Comparison of ENCODE assay signal across 11 mouse cellular contexts in the genomic region with DNA sequence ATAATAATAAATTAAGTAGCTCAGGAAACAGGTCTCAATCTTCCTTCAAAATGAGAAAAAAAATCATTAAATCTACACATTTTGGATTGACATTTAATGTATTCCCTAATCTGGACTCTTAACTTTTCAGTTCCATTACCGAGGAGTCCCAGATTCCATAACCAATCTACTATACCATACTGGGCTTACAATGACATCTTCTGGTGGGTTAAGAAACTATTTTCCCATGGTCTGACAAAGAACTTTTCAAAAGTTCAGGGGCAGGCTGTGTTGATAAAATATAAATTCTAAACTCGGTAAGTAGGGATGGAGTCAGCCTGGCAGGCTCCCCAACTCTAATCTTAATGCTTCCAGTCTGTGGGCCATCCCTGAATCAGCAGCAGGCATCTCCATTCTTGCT. TPM values are rescaled to one million over a fixed set of nuclear protein-coding genes. Genes with fewer than 3 reads are reported as not detected.
A peak's percentile ranks its signal among the peaks of the same experiment; 100 is the strongest.
DNase-seq lines count a peak whose midpoint lies in the region; ATAC-seq and TF ChIP-seq lines count a peak whose summit lies in the region.
"Had no signal": no experiment of that assay in that cellular context is flagged by ENCODE, and none has a peak within 500 bp of the region (broad histone marks: within the 10 kb centered on the region; RNA-seq: fewer than 3 reads in every experiment).

No protein-coding gene starts in this region.

- H3K36me3 ChIP-seq in forebrain, embryonic 11.5 days (ENCODE audit: control insufficient read depth, insufficient read depth, low read length): no peaks in the 10 kb centered on the region
- H3K36me3 ChIP-seq in forebrain, postnatal 0 days (ENCODE audit: insufficient read depth): 0 out of 2 replicates have a peak, but pooled peaks cover under 1% of the 10 kb centered on the region
- H3K36me3 ChIP-seq in lung, embryonic 15.5 days: no peaks in the 10 kb centered on the region
- peaks cover 14% of the 10 kb centered on the region; the same call in 1 of the 2 replicates for H3K36me3 ChIP-seq in liver, embryonic 15.5 days (replicated peaks)

- 0 out of 2 replicates have a peak, but pooled peaks cover 2% of the 10 kb centered on the region for H3K4me1 ChIP-seq in forebrain, embryonic 11.5 days (replicated peaks; ENCODE audit: control insufficient read depth, insufficient read depth, low read length)
- H3K4me1 ChIP-seq in forebrain, postnatal 0 days (ENCODE audit: insufficient read depth): peaks cover 8% of the 10 kb centered on the region; the same call in 1 of the 2 replicates
- H3K4me1 ChIP-seq in lung, embryonic 15.5 days: peaks cover 17% of the 10 kb centered on the region
- H3K4me1 ChIP-seq in liver, embryonic 15.5 days (replicated peaks): peaks cover 20% of the 10 kb centered on the region

- no peak overlapping the region for H3K4me2 ChIP-seq in forebrain, embryonic 11.5 days (ENCODE audit: low read depth, low read length, severe bottlenecking)
- H3K4me2 ChIP-seq in forebrain, postnatal 0 days (ENCODE audit: low read depth): no peak overlapping the region
- peak overlapping the region; percentile 80 for H3K4me2 ChIP-seq in lung, embryonic 15.5 days
- peak overlapping the region; percentile 78 for H3K4me2 ChIP-seq in liver, embryonic 15.5 days

- TF ChIP-seq CTCF in forebrain, postnatal 0 days (IDR thresholded peaks at IDR 0.05; ENCODE audit: low read depth): no peak

- no peak overlapping the region for H3K9ac ChIP-seq in forebrain, embryonic 11.5 days (ENCODE audit: low read length)
- H3K9ac ChIP-seq in forebrain, postnatal 0 days: no peak overlapping the region
- 0 out of 2 replicates have a peak overlapping the region, but pooled peaks have one; percentile 1 for H3K9ac ChIP-seq in lung, embryonic 15.5 days
- H3K9ac ChIP-seq in liver, embryonic 15.5 days: 0 out of 2 replicates have a peak overlapping the region, but pooled peaks have one; percentile 10

- WGBS in forebrain, embryonic 11.5 days: 51% methylated on average over 2 of the region's 2 CpGs
- 33% methylated on average over 2 of the region's 2 CpGs for WGBS in forebrain, postnatal 0 days
- 23% methylated on average over 2 of the region's 2 CpGs for WGBS in lung, embryonic 15.5 days
- whole genome bisulfite sequencing in liver, embryonic 15.5 days (ENCODE audit: insufficient replicate concordance): 34% methylated on average over 2 of the region's 2 CpGs

- ATAC-seq in forebrain, embryonic 11.5 days (replicated peaks; ENCODE audit: low FRiP score): no peak
- no peak for ATAC-seq in forebrain, postnatal 0 days
- ATAC-seq in lung, embryonic 15.5 days (ENCODE audit: borderline replicate concordance, extremely low read depth, low FRiP score, low TSS enrichment): no peak
- ATAC-seq in liver, embryonic 15.5 days (ENCODE audit: insufficient read depth): no peak

- H3K27me3 ChIP-seq in forebrain, embryonic 11.5 days (ENCODE audit: control insufficient read depth, insufficient read depth, low read length): no peaks in the 10 kb centered on the region
- H3K27me3 ChIP-seq in forebrain, postnatal 0 days (ENCODE audit: insufficient read depth, low read length): no peaks in the 10 kb centered on the region
- H3K27me3 ChIP-seq in lung, embryonic 15.5 days: no peaks in the 10 kb centered on the region
- H3K27me3 ChIP-seq in liver, embryonic 15.5 days: no peaks in the 10 kb centered on the region

- no peak overlapping the region for H3K27ac ChIP-seq in forebrain, embryonic 11.5 days (ENCODE audit: low read depth, low read length)
- no peak overlapping the region for H3K27ac ChIP-seq in forebrain, postnatal 0 days (ENCODE audit: low read depth, low read length)
- no peak overlapping the region for H3K27ac ChIP-seq in lung, embryonic 15.5 days
- no peak overlapping the region for H3K27ac ChIP-seq in liver, embryonic 15.5 days (replicated peaks)

- 0 out of 2 replicates have a peak overlapping the region, but pooled peaks have one; percentile 63 for H3K4me3 ChIP-seq in forebrain, embryonic 11.5 days (ENCODE audit: low read depth, low read length)
- H3K4me3 ChIP-seq in forebrain, postnatal 0 days (ENCODE audit: low read depth, low read length): no peak overlapping the region
- H3K4me3 ChIP-seq in lung, embryonic 15.5 days: peak overlapping the region; percentile 85
- H3K4me3 ChIP-seq in liver, embryonic 15.5 days (replicated peaks): peak overlapping the region; percentile 89

- no peaks in the 10 kb centered on the region for H3K9me3 ChIP-seq in forebrain, embryonic 11.5 days (ENCODE audit: control insufficient read depth, low read length)
- no peaks in the 10 kb centered on the region for H3K9me3 ChIP-seq in forebrain, postnatal 0 days (ENCODE audit: low read length)
- no peaks in the 10 kb centered on the region for H3K9me3 ChIP-seq in lung, embryonic 15.5 days
- no peaks in the 10 kb centered on the region for H3K9me3 ChIP-seq in liver, embryonic 15.5 days (replicated peaks)

- DNase-seq in forebrain, embryonic 11.5 days (ENCODE audit: low spot score): no peak
- no peak for DNase-seq in forebrain, postnatal 0 days
- DNase-seq in lung, postnatal 14 days: no peak
- peak; percentile 30 for DNase-seq in adipocyte (ENCODE audit: low spot score)
- no peak for DNase-seq in right cerebral cortex, postnatal 10 days (ENCODE audit: low spot score in 2 of 2)
- DNase-seq in layer of hippocampus, adult 18-20 months (ENCODE audit: low spot score in 2 of 2): no peak
- DNase-seq: kidney, adult 8-10 months; right cerebral cortex, postnatal 25 days had no signal

RNA-seq across cellular contexts. Expression of a gene that starts 1.4 kb away (rescaled TPM):
- polyA plus RNA-seq in forebrain, embryonic 11.5 days (2014; fragmentation: Nextera tagmentation; extraction: Ambion mirVana): 42.9 and 44.5 TPM in 2 replicates
- 5.6 and 6.9 TPM in 2 replicates for total RNA-seq in forebrain, postnatal 0 days (2014; rRNA removed)
- 7.5 and 9.0 TPM in 2 replicates for polyA plus RNA-seq in forebrain, postnatal 0 days (2015; fragmentation: Nextera tagmentation; extraction: Ambion mirVana)
- polyA plus RNA-seq in lung, embryonic 15.5 days (2015; fragmentation: Nextera tagmentation; extraction: Ambion mirVana): 32.0 and 36.2 TPM in 2 replicates
- polyA plus RNA-seq in liver, embryonic 15.5 days (2015; fragmentation: Nextera tagmentation; extraction: Ambion mirVana): 17.3 and 22.7 TPM in 2 replicates
- 1 to 10 TPM in 1 of 2 experiments, under 1 TPM in 1; 0.52 to 1.3 TPM for total RNA-seq in layer of hippocampus, adult 18-20 months (2021)

RNA-seq across cellular contexts. Expression of a gene that starts 1.7 kb away (rescaled TPM):
- 22.8 and 23.4 TPM in 2 replicates for polyA plus RNA-seq in forebrain, embryonic 11.5 days (2014; fragmentation: Nextera tagmentation; extraction: Ambion mirVana)
- total RNA-seq in forebrain, postnatal 0 days (2014; rRNA removed): 14.8 and 22.5 TPM in 2 replicates
- polyA plus RNA-seq in forebrain, postnatal 0 days (2015; fragmentation: Nextera tagmentation; extraction: Ambion mirVana): 12.4 and 14.3 TPM in 2 replicates
- 12.5 and 14.2 TPM in 2 replicates for polyA plus RNA-seq in lung, embryonic 15.5 days (2015; fragmentation: Nextera tagmentation; extraction: Ambion mirVana)
- polyA plus RNA-seq in liver, embryonic 15.5 days (2015; fragmentation: Nextera tagmentation; extraction: Ambion mirVana): 6.2 and 7.0 TPM in 2 replicates
- 10 to 100 TPM; 24.1 to 28.8 TPM for total RNA-seq in layer of hippocampus, adult 18-20 months (2021)

RNA-seq across cellular contexts. Expression of a gene that starts 30.8 kb away (rescaled TPM):
- 124 and 129 TPM in 2 replicates for polyA plus RNA-seq in forebrain, embryonic 11.5 days (2014; fragmentation: Nextera tagmentation; extraction: Ambion mirVana)
- 35.5 and 57.3 TPM in 2 replicates for total RNA-seq in forebrain, postnatal 0 days (2014; rRNA removed)
- 14.1 and 21.0 TPM in 2 replicates for polyA plus RNA-seq in forebrain, postnatal 0 days (2015; fragmentation: Nextera tagmentation; extraction: Ambion mirVana)
- polyA plus RNA-seq in lung, embryonic 15.5 days (2015; fragmentation: Nextera tagmentation; extraction: Ambion mirVana): 62.0 and 66.3 TPM in 2 replicates
- polyA plus RNA-seq in liver, embryonic 15.5 days (2015; fragmentation: Nextera tagmentation; extraction: Ambion mirVana): 46.3 and 49.2 TPM in 2 replicates
- total RNA-seq in layer of hippocampus, adult 18-20 months (2021): 10 to 100 TPM; 56.8 to 61.2 TPM

RNA-seq across cellular contexts. Expression of a gene that starts 43.3 kb away (rescaled TPM):
- polyA plus RNA-seq in forebrain, embryonic 11.5 days (2014; fragmentation: Nextera tagmentation; extraction: Ambion mirVana): 9.8 and 9.9 TPM in 2 replicates
- 19.2 and 29.8 TPM in 2 replicates for total RNA-seq in forebrain, postnatal 0 days (2014; rRNA removed)
- polyA plus RNA-seq in forebrain, postnatal 0 days (2015; fragmentation: Nextera tagmentation; extraction: Ambion mirVana): 13.6 and 18.1 TPM in 2 replicates
- 99.5 and 108 TPM in 2 replicates for polyA plus RNA-seq in lung, embryonic 15.5 days (2015; fragmentation: Nextera tagmentation; extraction: Ambion mirVana)
- 3.7 and 4.3 TPM in 2 replicates for polyA plus RNA-seq in liver, embryonic 15.5 days (2015; fragmentation: Nextera tagmentation; extraction: Ambion mirVana)
- 1 to 10 TPM; 5.9 to 6.5 TPM for total RNA-seq in layer of hippocampus, adult 18-20 months (2021)
- total RNA-seq: megakaryocyte progenitor cell, adult 5-6 weeks had no signal

Comparison
In these comparisons a context has a peak if more than half of its experiments do, and no peak if none do; other contexts are left out.
1. H3K4me2 ChIP-seq: peak in lung, embryonic 15.5 days (single experiment) and liver, embryonic 15.5 days (single experiment); none in forebrain, embryonic 11.5 days (single experiment) and forebrain, postnatal 0 days (single experiment).
2. H3K9ac ChIP-seq: peak in lung, embryonic 15.5 days (single experiment) and liver, embryonic 15.5 days (single experiment); none in forebrain, embryonic 11.5 days (single experiment) and forebrain, postnatal 0 days (single experiment).